Mouse (Mus musculus): ENCODE measurements around the gene Cd2. TPM values are rescaled to one million over a fixed set of nuclear protein-coding genes. Genes with fewer than 3 reads are reported as not detected.

Cd2 gene
- polyA plus RNA-seq, 1 experiment, result 0.08 TPM

DNA sequence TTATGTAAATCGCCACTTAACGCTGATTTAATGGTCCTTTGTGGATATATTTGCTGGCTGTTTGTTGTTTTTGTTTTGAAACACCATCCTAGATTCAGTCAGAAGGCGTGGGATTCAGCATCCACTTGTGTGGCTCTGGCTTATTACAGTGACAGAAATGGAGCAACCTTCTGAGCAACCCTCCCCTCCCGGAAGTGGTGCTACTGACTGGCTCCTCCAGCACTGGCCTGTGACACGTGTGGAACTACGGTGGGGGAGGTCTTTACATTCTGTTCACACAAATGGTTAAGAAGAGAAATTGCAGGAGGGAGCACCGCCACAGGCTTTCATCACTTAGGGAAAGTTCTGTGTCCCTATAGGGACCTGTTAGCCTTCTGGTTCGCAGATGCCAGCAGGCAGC lies 55.2 kb downstream of the Cd2 start:
- H3K27me3 ChIP-seq (ENCODE audit: control insufficient read depth, insufficient read depth, low read length), result no peaks in the 10 kb centered on the region; the same call in 1 of the 2 replicates
- H3K4me1 ChIP-seq (ENCODE audit: control insufficient read depth, insufficient read depth, low read length), result no peaks in the 10 kb centered on the region
- no peak for DNase-seq
- TF ChIP-seq CTCF (IDR thresholded peaks at IDR 0.05; ENCODE audit: borderline replicate concordance, insufficient read depth, low read depth, low read length), result no peak
- TF ChIP-seq POLR2A (IDR thresholded peaks at IDR 0.05; ENCODE audit: borderline replicate concordance, insufficient read depth, low read length), result no peak
- H3K27ac ChIP-seq (ENCODE audit: insufficient read depth, low read length), result no peak overlapping the region
- 55% methylated on average over 8 of the region's 8 CpGs for WGBS
- no peak overlapping the region for H3K4me3 ChIP-seq (replicated peaks; ENCODE audit: insufficient read depth, low read depth, low read length)

DNA sequence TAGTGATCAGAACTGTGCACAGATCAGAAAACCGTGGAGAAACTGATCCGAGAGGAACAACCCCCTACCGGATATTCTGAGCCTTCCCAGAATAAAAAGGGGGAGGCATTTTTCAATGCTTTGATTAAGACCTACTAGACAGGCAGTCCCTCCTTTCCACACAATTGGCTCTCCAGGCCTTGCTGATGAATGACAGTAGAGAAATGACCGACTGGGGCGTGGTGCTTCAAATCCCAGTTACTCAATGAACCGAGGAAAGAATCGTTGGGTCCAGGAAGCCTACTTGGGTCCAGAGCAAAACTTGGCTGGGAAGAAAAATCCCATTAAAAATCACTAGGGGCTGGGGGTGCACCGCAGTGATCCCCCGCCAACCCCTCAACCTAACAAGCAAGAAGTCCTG lies 57.5 kb downstream of the Cd2 start:
- TF ChIP-seq POLR2A (IDR thresholded peaks at IDR 0.05; ENCODE audit: borderline replicate concordance, insufficient read depth, low read length), result no peak
- TF ChIP-seq CTCF (IDR thresholded peaks at IDR 0.05; ENCODE audit: borderline replicate concordance, insufficient read depth, low read depth, low read length), result no peak

DNA sequence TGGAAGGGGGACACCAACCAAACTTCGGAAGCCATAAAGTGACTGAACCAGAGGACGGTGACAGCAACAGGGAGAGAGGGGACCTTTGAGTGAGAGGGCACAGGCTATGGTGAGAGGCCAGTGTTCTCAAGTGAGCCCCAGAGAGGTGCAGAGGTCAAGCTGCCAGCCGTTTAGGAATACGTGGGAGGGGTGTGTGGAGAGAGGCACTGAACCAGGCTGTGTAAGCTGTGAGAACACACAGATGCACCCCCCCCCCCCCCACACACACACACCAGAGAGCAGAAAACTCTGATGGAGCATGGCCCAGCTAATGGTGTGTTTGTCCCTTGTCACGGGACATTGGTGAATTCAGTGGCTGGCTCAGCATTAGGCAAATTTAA lies 58.2 kb downstream of the Cd2 start:
- Histone ChIP-seq H3K27me3 (ENCODE audit: control insufficient read depth, insufficient read depth, low read length) (no peaks in the 10 kb centered on the region; the same call in 1 of the 2 replicates), H3K4me1 (ENCODE audit: control insufficient read depth, insufficient read depth, low read length) (no peaks in the 10 kb centered on the region), H3K27ac (ENCODE audit: insufficient read depth, low read length) (no peak overlapping the region), H3K4me3 (replicated peaks; ENCODE audit: insufficient read depth, low read depth, low read length) (no peak overlapping the region)
- 59% methylated on average over 5 of the region's 5 CpGs for WGBS
- no peak for DNase-seq
- no peak for TF ChIP-seq POLR2A (IDR thresholded peaks at IDR 0.05; ENCODE audit: borderline replicate concordance, insufficient read depth, low read length)
- no peak for TF ChIP-seq CTCF (IDR thresholded peaks at IDR 0.05; ENCODE audit: borderline replicate concordance, insufficient read depth, low read depth, low read length)

More for the DNA sequence above, 57.5 kb downstream of the Cd2 start:
- H3K27me3 ChIP-seq (ENCODE audit: control insufficient read depth, insufficient read depth, low read length), result no peaks in the 10 kb centered on the region; the same call in 1 of the 2 replicates
- WGBS, result 36% methylated on average over 9 of the region's 9 CpGs
- no peak for DNase-seq
- no peaks in the 10 kb centered on the region for H3K4me1 ChIP-seq (ENCODE audit: control insufficient read depth, insufficient read depth, low read length)
- H3K27ac ChIP-seq (ENCODE audit: insufficient read depth, low read length), result no peak overlapping the region
- H3K4me3 ChIP-seq (replicated peaks; ENCODE audit: insufficient read depth, low read depth, low read length), result no peak overlapping the region

DNA sequence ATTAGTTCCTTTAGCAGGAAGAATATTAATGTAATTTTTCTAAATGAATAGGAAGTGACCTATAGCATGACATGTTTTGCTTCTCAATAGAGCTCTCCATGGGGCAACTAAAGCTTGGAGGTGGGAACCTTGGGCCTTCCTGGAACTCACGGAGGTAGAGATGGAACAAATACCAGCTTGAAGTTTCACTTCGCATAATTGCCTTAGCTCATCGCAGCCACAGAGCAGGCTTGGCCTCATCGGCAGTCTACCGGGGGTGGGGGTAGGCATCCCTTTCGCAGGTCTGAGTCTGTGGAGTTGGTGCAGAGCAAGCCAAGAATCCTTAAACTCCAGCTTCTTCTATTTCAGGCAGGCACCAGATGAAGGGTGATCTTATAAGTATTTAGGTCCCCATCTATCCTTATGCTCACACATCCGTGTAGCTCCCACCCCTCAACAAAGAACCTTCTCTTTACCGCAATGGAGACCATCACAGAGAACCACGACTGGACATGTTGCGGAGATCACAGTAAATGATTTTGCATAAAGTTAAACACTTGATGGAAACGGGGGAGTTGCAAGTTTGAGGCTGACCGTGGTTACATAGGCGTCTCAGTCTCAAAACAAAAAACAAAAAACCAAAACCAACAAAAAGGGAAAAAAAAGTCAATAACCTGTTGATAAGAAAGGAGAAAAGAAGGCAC lies 58.7 kb downstream of the Cd2 start:
- Histone ChIP-seq H3K27me3 (ENCODE audit: control insufficient read depth, insufficient read depth, low read length) (no peaks in the 10 kb centered on the region; the same call in 1 of the 2 replicates), H3K4me1 (ENCODE audit: control insufficient read depth, insufficient read depth, low read length) (no peaks in the 10 kb centered on the region), H3K27ac (ENCODE audit: insufficient read depth, low read length) (no peak overlapping the region), H3K4me3 (replicated peaks; ENCODE audit: insufficient read depth, low read depth, low read length) (no peak overlapping the region)
- WGBS, result 84% methylated on average over 13 of the region's 13 CpGs
- no peak for TF ChIP-seq CTCF (IDR thresholded peaks at IDR 0.05; ENCODE audit: borderline replicate concordance, insufficient read depth, low read depth, low read length)
- TF ChIP-seq POLR2A (IDR thresholded peaks at IDR 0.05; ENCODE audit: borderline replicate concordance, insufficient read depth, low read length), result no peak
- DNase-seq, result no peak

DNA sequence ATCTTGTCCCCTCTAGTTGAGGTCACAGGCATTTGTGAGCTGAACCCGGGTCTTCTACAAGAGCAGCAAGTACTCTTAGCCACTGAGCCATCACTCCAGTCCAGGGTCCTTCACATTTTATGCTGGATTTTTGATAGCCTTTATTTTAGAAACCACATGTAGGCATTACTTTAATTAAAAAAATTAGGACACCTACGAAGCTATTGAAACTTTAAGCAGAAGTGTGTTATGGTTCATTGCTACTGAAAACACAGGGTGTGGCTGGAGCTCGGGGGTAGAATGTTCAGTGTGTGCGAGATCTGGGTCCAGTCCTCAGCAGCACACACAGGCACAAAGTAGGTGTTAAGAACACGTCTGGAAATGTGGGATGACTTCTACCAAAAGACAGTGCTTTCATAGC lies 59.7 kb downstream of the Cd2 start:
- TF ChIP-seq POLR2A (IDR thresholded peaks at IDR 0.05; ENCODE audit: borderline replicate concordance, insufficient read depth, low read length) (no peak), CTCF (IDR thresholded peaks at IDR 0.05; ENCODE audit: borderline replicate concordance, insufficient read depth, low read depth, low read length) (no peak)
- 77% methylated on average over 5 of the region's 5 CpGs for WGBS

More for the DNA sequence above, 59.7 kb downstream of the Cd2 start:
- H3K4me1 ChIP-seq (ENCODE audit: control insufficient read depth, insufficient read depth, low read length), result no peaks in the 10 kb centered on the region
- H3K27ac ChIP-seq (ENCODE audit: insufficient read depth, low read length), result no peak overlapping the region
- H3K27me3 ChIP-seq (ENCODE audit: control insufficient read depth, insufficient read depth, low read length), result no peaks in the 10 kb centered on the region; the same call in 1 of the 2 replicates
- no peak overlapping the region for H3K4me3 ChIP-seq (replicated peaks; ENCODE audit: insufficient read depth, low read depth, low read length)
- DNase-seq, result no peak

Other genes with a start within 250 kb of the Cd2 start
- gene Ptgfrn, start 177.7 kb downstream of the Cd2 start, polyA plus RNA-seq (2012; rRNA removed), result 4.5 and 4.6 TPM in 2 replicates
- 4.3 and 5.1 TPM in 2 replicates for gene Igsf3, start 89.1 kb upstream of the Cd2 start, polyA plus RNA-seq (2012; rRNA removed)

All from cerebellum, adult 2 months (tissue).